Mouse (Mus musculus): ENCODE results near the gene Defb13. TPM values are rescaled to one million over a fixed set of nuclear protein-coding genes. Genes with fewer than 3 reads are reported as not detected.
"Not testable (repeated sequence)": the region's sequence is repeated elsewhere in the genome, so short reads cannot be mapped to it uniquely, and the experiment has no call there.

The Defb13 gene
- polyA plus RNA-seq (2015; fragmentation: Nextera tagmentation; extraction: Ambion mirVana) = not detected in 2 replicates

DNA sequence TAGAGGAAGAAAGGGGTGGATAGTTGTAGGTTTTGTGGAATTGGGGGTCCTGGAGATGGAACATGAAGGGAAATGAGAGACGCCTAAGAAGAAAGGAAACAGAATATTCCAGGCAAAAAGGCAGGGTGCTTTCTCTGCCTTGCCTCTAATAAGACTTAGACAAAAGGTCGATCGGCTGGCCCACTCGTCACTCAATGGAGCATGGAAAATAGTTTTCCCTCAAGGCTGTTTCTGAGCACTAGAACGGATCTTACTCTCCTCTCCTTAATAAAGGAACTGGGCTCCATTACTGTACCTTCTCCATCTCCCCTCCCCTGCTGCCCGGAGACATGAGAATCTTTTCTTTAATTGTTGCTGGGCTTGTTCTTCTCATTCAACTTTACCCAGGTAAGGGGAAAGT lies at the start of gene Defb13:
Gene Defb13, plus strand, starts transcription at position 301 of the 400 bp plus-strand sequence.
- no peaks in the 10 kb centered on the region for H3K4me1 ChIP-seq (replicated peaks)
- no peak within 1 kb of the TSS for H3K9ac ChIP-seq
- WGBS = 75% methylated on average over 6 of the region's 6 CpGs
- H3K27ac ChIP-seq (replicated peaks) = no peak within 1 kb of the TSS
- no peak within 1 kb of the TSS for H3K4me3 ChIP-seq
- H3K36me3 ChIP-seq = no peaks in the 10 kb centered on the region
- H3K9me3 ChIP-seq = no peaks in the 10 kb centered on the region
- no peak within 1 kb of the TSS for H3K4me2 ChIP-seq
- no peaks in the 10 kb centered on the region for H3K27me3 ChIP-seq
- ATAC-seq (ENCODE audit: low read depth) = no peak

DNA sequence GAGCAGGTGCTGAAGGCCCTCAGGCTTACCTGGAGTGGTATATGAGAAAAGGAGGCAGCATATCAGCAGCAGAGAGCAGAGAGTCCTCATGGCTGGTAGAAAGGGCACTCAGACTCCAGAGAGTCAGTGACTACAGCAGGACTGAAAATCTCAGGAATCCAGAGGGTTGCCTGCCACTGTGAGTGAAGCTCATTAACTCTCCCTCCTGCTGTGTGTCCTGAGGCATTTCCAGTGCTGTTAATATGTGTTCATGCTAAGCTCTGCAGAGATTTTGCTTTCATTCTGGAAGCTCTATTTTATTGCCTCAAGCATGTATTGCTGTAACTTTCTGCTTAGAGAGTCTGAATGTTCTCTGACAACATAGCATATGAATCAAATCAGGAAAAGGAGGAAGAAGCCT lies 40.3 kb upstream of the Defb13 start, which contains the start of gene Defb11:
Gene Defb11, minus strand, starts transcription at position 123 of the 400 bp plus-strand sequence.
- H3K4me2 ChIP-seq; H3K36me3 ChIP-seq; ATAC-seq (ENCODE audit: low read depth); H3K9ac ChIP-seq; H3K27ac ChIP-seq (replicated peaks); H3K4me3 ChIP-seq; H3K27me3 ChIP-seq; H3K4me1 ChIP-seq (replicated peaks); H3K9me3 ChIP-seq: not testable (repeated sequence)

DNA sequence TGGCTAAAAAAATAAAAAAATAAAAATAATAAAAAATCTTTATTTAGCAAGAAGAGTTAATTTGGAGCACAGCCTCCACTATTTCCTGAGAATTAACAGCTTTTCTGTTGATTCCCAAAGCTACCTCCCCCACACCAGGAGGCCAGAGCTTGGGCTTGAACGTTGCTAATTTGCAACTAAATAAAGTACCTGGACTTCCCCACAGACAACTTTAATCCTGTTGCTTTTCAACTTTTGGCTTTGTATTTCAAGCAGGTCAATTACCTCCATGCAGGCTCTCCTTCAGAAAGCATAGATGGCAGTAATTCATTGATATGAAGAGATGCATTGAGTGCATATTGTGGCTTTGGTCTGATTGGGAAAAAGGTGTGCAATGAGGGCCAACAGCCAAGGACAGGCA lies 34.6 kb upstream of the Defb13 start:
- Histone ChIP-seq H3K27me3 (no peaks in the 10 kb centered on the region), H3K4me1 (replicated peaks) (no peaks in the 10 kb centered on the region), H3K9me3 (no peaks in the 10 kb centered on the region), H3K4me3 (no peak overlapping the region), H3K4me2 (no peak overlapping the region), H3K27ac (replicated peaks) (no peak overlapping the region), H3K36me3 (no peaks in the 10 kb centered on the region), H3K9ac (no peak overlapping the region)
- no peak for ATAC-seq (ENCODE audit: low read depth)
- 3% methylated on average over 1 of the region's 1 CpGs for WGBS

DNA sequence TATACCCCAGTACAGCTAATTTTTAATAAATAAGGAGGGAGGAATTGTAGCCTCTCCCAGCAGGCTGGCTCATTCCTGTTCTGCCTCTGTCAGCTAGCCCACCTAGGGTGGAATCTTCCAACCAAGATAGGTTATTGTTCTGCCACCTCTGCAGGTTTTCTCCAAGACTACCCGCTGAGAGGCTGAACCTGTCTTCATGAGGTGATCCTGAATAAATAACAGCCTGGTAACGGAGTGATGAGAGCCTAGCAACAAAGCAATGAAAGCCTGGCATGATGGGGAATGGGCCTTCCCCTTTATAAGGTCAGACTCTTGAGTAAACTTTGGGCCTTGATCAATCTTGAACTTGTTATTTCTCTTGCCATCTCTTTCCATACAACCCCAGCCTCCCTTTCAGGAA lies 34.0 kb upstream of the Defb13 start:
- no peak overlapping the region for H3K9ac ChIP-seq
- no peak overlapping the region for H3K4me2 ChIP-seq
- no peak for ATAC-seq (ENCODE audit: low read depth)
- H3K4me3 ChIP-seq = no peak overlapping the region
- H3K27me3 ChIP-seq = no peaks in the 10 kb centered on the region
- no peaks in the 10 kb centered on the region for H3K4me1 ChIP-seq (replicated peaks)
- H3K36me3 ChIP-seq = no peaks in the 10 kb centered on the region
- WGBS = 14% methylated on average over 2 of the region's 2 CpGs
- no peak overlapping the region for H3K27ac ChIP-seq (replicated peaks)
- no peaks in the 10 kb centered on the region for H3K9me3 ChIP-seq

DNA sequence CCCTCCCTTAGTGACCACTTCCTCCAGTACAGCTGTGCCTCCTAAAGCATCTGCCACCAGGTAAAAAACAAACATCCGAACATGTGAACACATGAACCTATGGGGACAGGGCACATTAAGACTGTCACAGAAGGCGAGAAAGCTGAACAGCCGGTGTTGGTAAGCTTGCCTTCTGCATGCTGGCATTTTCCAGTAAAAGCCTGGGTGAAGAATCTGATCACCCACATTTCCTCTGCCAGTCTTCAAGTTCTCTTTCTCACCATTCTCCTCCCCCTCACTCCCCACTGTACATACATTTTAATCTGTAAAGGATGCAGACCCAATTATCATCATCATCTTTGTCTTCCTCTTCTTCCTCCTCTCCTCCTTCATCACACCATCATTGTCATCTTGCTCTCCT lies 30.9 kb upstream of the Defb13 start:
- 85% methylated on average over 3 of the region's 3 CpGs for WGBS
- H3K36me3 ChIP-seq = no peaks in the 10 kb centered on the region
- H3K27ac ChIP-seq (replicated peaks) = no peak overlapping the region
- no peaks in the 10 kb centered on the region for H3K9me3 ChIP-seq
- no peak overlapping the region for H3K4me2 ChIP-seq
- H3K4me1 ChIP-seq (replicated peaks) = no peaks in the 10 kb centered on the region
- H3K9ac ChIP-seq = no peak overlapping the region
- H3K4me3 ChIP-seq = no peak overlapping the region
- no peaks in the 10 kb centered on the region for H3K27me3 ChIP-seq
- no peak for ATAC-seq (ENCODE audit: low read depth)

DNA sequence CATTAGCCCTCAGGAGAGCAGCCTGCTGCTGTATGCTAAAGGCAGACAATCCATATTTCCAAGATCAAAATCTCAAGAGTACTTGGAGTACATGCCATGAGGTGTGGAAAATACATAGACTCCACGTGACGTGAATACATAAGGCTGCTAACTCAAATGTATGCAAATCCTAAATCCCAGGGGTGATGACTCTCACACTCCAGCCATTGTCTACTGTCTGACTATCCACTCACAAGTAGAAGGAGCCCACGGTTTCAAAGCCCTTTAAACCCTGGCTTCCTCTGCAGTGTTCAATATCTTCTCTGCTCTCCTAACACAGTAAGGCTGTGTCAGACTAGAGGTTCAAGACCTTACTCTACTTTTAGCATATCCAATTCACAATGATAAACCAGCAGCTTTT lies 15.8 kb upstream of the Defb13 start:
- not testable (repeated sequence) for H3K36me3 ChIP-seq; H3K9ac ChIP-seq; H3K4me1 ChIP-seq (replicated peaks); ATAC-seq (ENCODE audit: low read depth); H3K4me2 ChIP-seq; H3K9me3 ChIP-seq; H3K4me3 ChIP-seq; H3K27ac ChIP-seq (replicated peaks); H3K27me3 ChIP-seq
- WGBS = 77% methylated on average over 3 of the region's 3 CpGs

DNA sequence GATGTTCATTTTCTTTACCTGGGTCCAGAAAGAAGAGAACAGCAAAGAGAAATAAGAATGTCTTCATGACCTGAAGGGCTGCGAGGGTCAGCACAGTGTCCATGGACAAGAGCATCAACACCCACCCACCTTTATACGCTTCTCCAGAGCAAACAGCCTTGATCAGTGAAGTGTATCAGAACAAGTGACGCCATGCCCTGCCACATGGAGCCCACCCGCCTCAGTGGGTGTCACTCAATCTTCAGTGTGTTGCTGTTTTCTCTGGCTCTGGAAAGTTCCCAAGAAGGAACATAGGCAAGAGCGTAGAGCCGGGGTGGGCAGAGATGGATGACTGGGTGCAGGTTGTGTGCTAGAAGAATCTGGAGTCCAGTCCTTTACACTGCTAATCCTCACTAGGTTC lies 14.0 kb upstream of the Defb13 start, which contains the start of gene Defb15:
Gene Defb15, minus strand, starts transcription at position 101 of the 400 bp plus-strand sequence.
- Histone ChIP-seq H3K9me3 (no peaks in the 10 kb centered on the region), H3K4me3 (no peak within 1 kb of the TSS), H3K27me3 (no peaks in the 10 kb centered on the region), H3K9ac (no peak within 1 kb of the TSS), H3K36me3 (no peaks in the 10 kb centered on the region), H3K4me1 (replicated peaks) (no peaks in the 10 kb centered on the region), H3K4me2 (no peak within 1 kb of the TSS), H3K27ac (replicated peaks) (no peak within 1 kb of the TSS)
- WGBS = 96% methylated on average over 6 of the region's 6 CpGs
- no peak for ATAC-seq (ENCODE audit: low read depth)

DNA sequence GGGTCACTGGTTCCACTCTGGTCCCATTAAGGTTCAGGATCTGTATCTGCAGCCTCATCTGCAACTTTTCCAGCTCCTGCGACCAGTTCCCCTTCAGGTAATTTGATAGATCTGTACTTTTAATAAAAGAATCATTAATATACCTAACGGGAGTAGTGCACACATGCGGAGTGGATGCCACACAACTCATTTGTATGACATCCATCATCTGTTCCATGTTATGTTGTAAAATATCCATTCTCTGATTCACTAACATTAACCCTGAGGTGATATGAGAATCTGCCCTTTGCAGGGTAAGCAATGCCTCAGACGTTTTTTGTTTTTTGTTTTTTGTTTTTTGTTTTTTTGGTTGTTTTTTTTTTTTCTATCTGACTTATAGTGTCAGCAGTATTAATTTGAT lies 8.5 kb upstream of the Defb13 start, which contains the start of gene Defb35:
Gene Defb35, plus strand, starts transcription at position 301 of the 400 bp plus-strand sequence.
- H3K4me3 ChIP-seq; H3K4me2 ChIP-seq; H3K36me3 ChIP-seq; ATAC-seq (ENCODE audit: low read depth); H3K4me1 ChIP-seq (replicated peaks); H3K27ac ChIP-seq (replicated peaks); H3K27me3 ChIP-seq; H3K9ac ChIP-seq; H3K9me3 ChIP-seq: not testable (repeated sequence)
- WGBS = 88% methylated on average over 4 of the region's 4 CpGs

DNA sequence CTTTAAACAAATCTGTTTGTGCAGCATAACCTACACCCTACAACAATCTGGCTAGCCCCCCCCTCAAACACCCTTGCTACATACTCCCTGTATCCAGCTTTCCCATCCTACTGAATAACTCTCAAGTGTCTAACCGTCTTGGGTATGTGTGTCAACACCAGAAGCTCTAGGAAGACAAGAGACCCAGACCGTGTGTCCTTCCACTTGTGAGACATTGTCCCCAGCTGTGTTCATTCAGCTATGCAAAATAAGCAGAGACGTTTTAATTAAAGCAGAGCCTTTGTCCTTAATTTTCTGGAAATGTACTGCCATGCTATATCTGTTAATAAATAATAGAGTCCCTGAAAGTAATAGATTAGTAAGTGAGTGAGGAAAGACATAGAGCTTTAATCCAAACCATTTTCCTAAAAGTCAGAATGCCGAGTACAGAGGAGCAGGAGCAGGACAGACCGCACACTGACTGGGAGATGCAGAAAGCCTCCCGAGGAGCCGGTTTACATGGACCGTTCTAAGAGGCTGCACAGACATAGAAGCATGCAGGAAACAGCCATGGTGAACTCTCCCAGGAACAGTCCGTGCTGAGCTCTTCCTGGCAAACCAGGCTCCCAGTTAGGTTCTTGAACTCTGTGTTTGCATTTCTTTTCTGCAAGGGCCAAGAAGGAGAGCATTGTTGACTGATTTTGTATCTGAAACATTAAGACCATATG lies 902 bp downstream of the Defb13 start:
- Histone ChIP-seq H3K9me3 (no peaks in the 10 kb centered on the region), H3K27ac (replicated peaks) (no peak overlapping the region), H3K27me3 (no peaks in the 10 kb centered on the region), H3K4me2 (no peak overlapping the region), H3K4me3 (no peak overlapping the region), H3K4me1 (replicated peaks) (no peaks in the 10 kb centered on the region), H3K36me3 (no peaks in the 10 kb centered on the region), H3K9ac (no peak overlapping the region)
- ATAC-seq (ENCODE audit: low read depth) = no peak
- 62% methylated on average over 9 of the region's 9 CpGs for WGBS

DNA sequence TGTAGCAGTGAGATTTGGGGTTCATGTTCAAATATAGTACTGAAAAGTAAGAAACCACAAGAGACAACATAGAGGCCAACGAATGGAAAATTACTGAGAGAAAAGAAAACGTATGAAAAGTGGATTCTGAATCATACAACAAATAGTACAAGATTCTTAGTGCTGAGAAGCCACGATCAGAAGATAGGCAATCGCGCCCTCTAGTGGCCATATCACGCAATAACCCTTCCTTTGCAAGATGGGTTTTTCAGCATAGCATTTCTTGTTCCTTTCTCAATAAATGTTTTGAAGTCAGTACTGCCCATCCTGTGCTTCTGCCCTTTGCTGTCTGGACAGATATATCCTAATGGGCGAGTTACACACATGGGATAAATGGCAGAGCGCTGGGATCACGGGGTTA lies 8.8 kb downstream of the Defb13 start:
- WGBS = 8% methylated on average over 9 of the region's 9 CpGs
- Histone ChIP-seq H3K27me3 (no peaks in the 10 kb centered on the region), H3K9ac (no peak overlapping the region), H3K4me3 (no peak overlapping the region), H3K9me3 (no peaks in the 10 kb centered on the region), H3K27ac (replicated peaks) (no peak overlapping the region), H3K36me3 (no peaks in the 10 kb centered on the region), H3K4me2 (no peak overlapping the region), H3K4me1 (replicated peaks) (no peaks in the 10 kb centered on the region)
- ATAC-seq (ENCODE audit: low read depth) = no peak

DNA sequence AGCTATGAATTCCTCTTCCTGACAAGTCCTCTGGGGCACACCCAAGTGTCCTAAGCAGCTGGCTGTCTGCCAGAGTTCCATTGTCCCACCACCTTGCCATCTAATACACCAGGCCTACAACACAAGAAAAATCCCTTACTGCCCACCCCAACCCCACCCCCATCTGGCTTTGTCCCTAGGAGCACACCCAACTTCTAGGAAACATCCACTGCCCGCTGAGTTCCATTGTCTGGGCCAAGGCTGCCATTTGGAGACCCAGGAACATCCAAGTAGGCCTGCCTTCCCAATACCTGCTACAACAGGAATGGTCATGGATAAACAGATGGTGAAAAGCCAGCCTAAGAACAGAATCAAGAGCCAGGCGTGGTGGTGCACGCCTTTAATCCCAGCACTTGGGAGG lies 9.8 kb downstream of the Defb13 start:
- Histone ChIP-seq H3K4me2 (no peak overlapping the region), H3K4me1 (replicated peaks) (no peaks in the 10 kb centered on the region), H3K4me3 (no peak overlapping the region), H3K9me3 (no peaks in the 10 kb centered on the region), H3K27me3 (no peaks in the 10 kb centered on the region), H3K36me3 (no peaks in the 10 kb centered on the region), H3K9ac (no peak overlapping the region), H3K27ac (replicated peaks) (no peak overlapping the region)
- no peak for ATAC-seq (ENCODE audit: low read depth)
- WGBS = 84% methylated on average over 3 of the region's 3 CpGs

DNA sequence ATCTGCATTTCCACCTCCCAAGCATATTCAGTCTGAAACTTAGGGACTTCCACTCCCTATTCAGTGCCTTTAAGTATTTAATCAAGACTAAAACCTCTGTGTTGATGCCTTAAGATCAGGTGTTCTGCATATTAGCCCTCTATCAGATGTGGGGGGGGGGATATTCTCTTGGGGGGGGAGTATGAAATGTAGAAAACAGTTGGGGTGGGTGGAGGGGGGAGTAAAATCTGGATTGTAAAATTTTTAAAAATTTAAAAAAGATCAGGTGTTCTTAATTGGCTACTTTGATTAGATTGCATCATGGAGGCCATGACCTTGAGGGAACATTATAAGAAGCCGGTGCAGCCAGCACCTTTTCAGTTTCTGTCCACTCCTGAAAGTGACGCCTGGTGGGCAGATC lies 11.9 kb downstream of the Defb13 start, which contains the start of gene Fam90a1a:
Gene Fam90a1a, plus strand, starts transcription at position 301 of the 400 bp plus-strand sequence.
- no peak for ATAC-seq (ENCODE audit: low read depth)
- Histone ChIP-seq H3K36me3 (no peaks in the 10 kb centered on the region), H3K9me3 (no peaks in the 10 kb centered on the region), H3K27me3 (no peaks in the 10 kb centered on the region), H3K4me3 (no peak within 1 kb of the TSS), H3K4me1 (replicated peaks) (no peaks in the 10 kb centered on the region), H3K9ac (no peak within 1 kb of the TSS), H3K4me2 (no peak within 1 kb of the TSS), H3K27ac (replicated peaks) (no peak within 1 kb of the TSS)
- 89% methylated on average over 2 of the region's 2 CpGs for WGBS

DNA sequence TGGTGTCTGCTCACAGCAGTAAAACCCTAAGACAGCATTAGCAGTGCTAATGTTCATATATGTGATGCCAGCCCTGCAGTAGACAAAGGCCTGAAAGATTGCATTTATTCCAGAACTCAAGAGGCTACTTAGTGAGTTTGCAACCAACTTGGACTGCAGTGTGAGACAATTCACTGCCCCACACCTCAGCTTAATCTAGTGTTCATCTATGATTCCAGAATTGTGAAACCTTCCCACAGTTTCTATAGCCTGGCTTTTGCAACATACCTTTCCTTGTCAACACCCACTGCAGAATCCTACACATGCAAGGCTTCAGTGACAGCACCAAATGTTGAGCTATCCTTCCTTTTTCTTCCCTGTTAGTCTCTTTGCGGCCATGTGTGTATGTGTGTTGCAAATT lies 20.1 kb downstream of the Defb13 start:
- H3K4me2 ChIP-seq = no peak overlapping the region
- 78% methylated on average over 1 of the region's 1 CpGs for WGBS
- no peak overlapping the region for H3K27ac ChIP-seq (replicated peaks)
- H3K27me3 ChIP-seq = no peaks in the 10 kb centered on the region
- no peaks in the 10 kb centered on the region for H3K36me3 ChIP-seq
- ATAC-seq (ENCODE audit: low read depth) = no peak
- no peaks in the 10 kb centered on the region for H3K9me3 ChIP-seq
- H3K4me3 ChIP-seq = no peak overlapping the region
- no peaks in the 10 kb centered on the region for H3K4me1 ChIP-seq (replicated peaks)
- H3K9ac ChIP-seq = no peak overlapping the region

Data from neural tube, embryonic 13.5 days (tissue).